In genomic region chr10:21000871-21001270, GRCm38 (mm10) we compare ENCODE assay signal across 20 mouse cellular contexts.
"Had no signal": no experiment of that assay in that cellular context is flagged by ENCODE, and none has a peak within 500 bp of the region (broad histone marks: within the 10 kb centered on the region; RNA-seq: fewer than 3 reads in every experiment).

No protein-coding gene starts in this region.

- H3K36me3 ChIP-seq: liver, embryonic 13.5 days; stomach, embryonic 15.5 days had no signal

- DNase-seq: liver, embryonic 13.5 days; liver, postnatal 0 days; lung, adult 2 months; lung, postnatal 14 days; lung, postnatal 36 days; retina, postnatal 1 day; right cerebral cortex, adult 18-20 months; right cerebral cortex, postnatal 25 days; right cerebral cortex, postnatal 4 days; spleen, adult 18-20 months had no signal

- H3K27me3 ChIP-seq: liver, embryonic 13.5 days; liver, embryonic 15.5 days; lung, embryonic 15.5 days; megakaryocyte, embryonic 14.5 days; midbrain, embryonic 13.5 days; neural tube, embryonic 13.5 days; neural tube, embryonic 15.5 days; stomach, embryonic 15.5 days had no signal

- H3K27ac ChIP-seq: liver, embryonic 13.5 days; liver, embryonic 15.5 days; lung, embryonic 15.5 days; macrophage; midbrain, embryonic 13.5 days; neural tube, embryonic 13.5 days; neural tube, embryonic 15.5 days; stomach, embryonic 15.5 days; stomach, postnatal 0 days had no signal

- H3K4me3 ChIP-seq: liver, embryonic 13.5 days; liver, embryonic 15.5 days; lung, embryonic 15.5 days; megakaryocyte, embryonic 14.5 days; midbrain, embryonic 13.5 days; myocyte; neural tube, embryonic 13.5 days; neural tube, embryonic 15.5 days; stomach, embryonic 15.5 days had no signal

- H3K4me1 ChIP-seq: liver, embryonic 13.5 days; liver, embryonic 15.5 days; lung, embryonic 15.5 days; midbrain, embryonic 13.5 days; neural tube, embryonic 13.5 days; neural tube, embryonic 15.5 days; stomach, embryonic 15.5 days had no signal
